Mouse (Mus musculus) hindbrain, postnatal 0 days (tissue): ENCODE data around the gene Chrnd. TPM values are rescaled to one million over a fixed set of nuclear protein-coding genes. Genes with fewer than 3 reads are reported as not detected.
A peak's percentile ranks its signal among the peaks of the same experiment; 100 is the strongest.

Experiments used
- ATAC-seq: fragments of 200-750 bp; cut with Nextera tagmentation; 2 replicates; pipeline ENCODE4 v1.8.0; 2017; ENCODE audit warnings: mild to moderate bottlenecking, moderate TSS enrichment, moderate library complexity
- DNase-seq: peaks from one replicate; pipeline ENCODE4 v3.0.0-alpha.2; 2015; ENCODE audit warnings: low spot score
- H3K27ac ChIP-seq: fragments of 300-500 bp; sonication (generic); 2 replicates; pipeline ENCODE4 v1.5.1; 2014; ENCODE audit warnings: mild to moderate bottlenecking
- H3K27me3 ChIP-seq: fragments of 300-500 bp; sonication (generic); 2 replicates; pipeline ENCODE4 v1.6.1; 2014; ENCODE audit warnings: low read length, mixed read lengths; ENCODE audit not compliant: insufficient read depth
- H3K36me3 ChIP-seq: fragments of 300-500 bp; sonication (generic); 2 replicates; pipeline ENCODE4 v1.6.1; 2014; ENCODE audit warnings: low read length, mixed read lengths; ENCODE audit not compliant: insufficient read depth
- H3K4me1 ChIP-seq: fragments of 300-500 bp; sonication (generic); 2 replicates; pipeline ENCODE4 v1.6.1; 2014; ENCODE audit warnings: antibody characterized with exemption, low read length, mixed read lengths; ENCODE audit not compliant: insufficient read depth
- H3K4me2 ChIP-seq: fragments of 300-500 bp; sonication (generic); 2 replicates; pipeline ENCODE4 v1.6.1; 2014; ENCODE audit warnings: low read depth, mild to moderate bottlenecking, low read length, moderate library complexity, mixed read lengths
- H3K4me3 ChIP-seq: fragments of 300-500 bp; sonication (generic); 2 replicates; pipeline ENCODE4 v1.5.1; 2014; ENCODE audit warnings: low read length
- H3K9ac ChIP-seq: fragments of 300-500 bp; sonication (generic); replicated peaks from 2 replicates; pipeline ENCODE4 v1.6.1; 2014; ENCODE audit warnings: mild to moderate bottlenecking, low read length, moderate library complexity, mixed read lengths
- H3K9me3 ChIP-seq: fragments of 300-500 bp; sonication (generic); 2 replicates; pipeline ENCODE4 v1.6.1; 2016; ENCODE audit warnings: low read length, mixed read lengths
- CTCF ChIP-seq: IDR thresholded peaks from 2 replicates; pipeline ENCODE4 v1.5.1; 2016; ENCODE audit warnings: antibody characterized with exemption, control low read depth, low read depth
- WGBS: fragments of 180-500 bp; shearing (Covaris S2); extraction: QIAGEN DNeasy Blood & Tissue Kit; methylation state at CpG from one replicate; pipeline ENCODE4 v1.1.7; 2014; 5-methylcytosine and 5-hydroxymethylcytosine counted together
- polyA plus RNA-seq: library from polyadenylated mRNA; unstranded; fragments of >200 nt; fragmentation: Nextera tagmentation; extraction: Ambion mirVana; gene quantifications from 2 replicates; pipeline ENCODE4 v1.2.1, GENCODE M21; 2015
- total RNA-seq: library from RNA; depleted of rRNA; stranded (reverse); fragments of >200 nt; gene quantifications from 2 replicates; pipeline ENCODE4 v1.2.3, GENCODE M21; 2014

The Chrnd gene
- total and polyA plus RNA-seq, 2 experiments from 2014 or later = not detected

GRCm38 (mm10) chr1:87183013-87183412 lies 7.4 kb upstream of the Chrnd start, which contains the start of gene Prss56:
Gene Prss56 (plus strand): TSS chr1:87183313.
- no peak for ATAC-seq
- Histone ChIP-seq H3K27ac (no peak within 1 kb of the TSS), H3K4me3 (no peak within 1 kb of the TSS), H3K9me3 (no peaks in the 10 kb centered on the region), H3K9ac (no peak within 1 kb of the TSS), H3K36me3 (no peaks in the 10 kb centered on the region), H3K27me3 (peaks cover 16% of the 10 kb centered on the region; the same call in 1 of the 2 replicates), H3K4me2 (no peak within 1 kb of the TSS), H3K4me1 (no peaks in the 10 kb centered on the region)
- DNase-seq = no peak
- 62% methylated on average over 9 of the region's 9 CpGs for WGBS
- no peak for TF ChIP-seq CTCF

GRCm38 (mm10) chr1:87183998-87184750 lies 6.2 kb upstream of the Chrnd start:
- no peak overlapping the region for H3K27ac ChIP-seq
- H3K4me1 ChIP-seq = no peaks in the 10 kb centered on the region
- no peak; the same call in 1 of the 2 replicates for TF ChIP-seq CTCF
- 35% methylated on average over 15 of the region's 15 CpGs for WGBS
- H3K36me3 ChIP-seq = no peaks in the 10 kb centered on the region
- H3K4me2 ChIP-seq = peak overlapping the region; percentile 34
- DNase-seq = peak; percentile 45
- H3K4me3 ChIP-seq = no peak overlapping the region
- peaks cover 25% of the 10 kb centered on the region; the same call in 1 of the 2 replicates for H3K27me3 ChIP-seq
- 0 out of 2 replicates have a peak, but pooled peaks have one; percentile 3 for ATAC-seq
- H3K9ac ChIP-seq = no peak overlapping the region
- H3K9me3 ChIP-seq = no peaks in the 10 kb centered on the region

DNA sequence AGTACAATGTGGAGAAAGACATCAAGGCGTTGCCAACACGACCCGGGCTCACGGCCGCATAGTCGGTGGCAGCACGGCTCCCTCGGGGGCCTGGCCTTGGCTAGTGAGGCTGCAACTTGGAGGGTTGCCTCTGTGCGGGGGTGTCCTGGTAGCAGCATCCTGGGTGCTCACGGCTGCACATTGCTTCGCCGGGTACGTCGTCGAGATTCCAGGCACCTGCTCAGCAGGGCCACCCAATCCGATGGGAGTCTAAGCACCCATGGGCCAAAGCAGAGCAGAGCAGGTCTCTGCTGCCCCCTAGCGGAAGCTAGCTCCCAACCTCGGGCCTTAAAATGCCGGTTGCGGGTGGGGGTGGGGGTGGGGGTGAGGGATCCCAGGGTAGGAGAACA lies 5.7 kb upstream of the Chrnd start:
- no peak overlapping the region for H3K4me3 ChIP-seq
- ATAC-seq = peak; percentile 46

GRCm38 (mm10) chr1:87185526-87185925 lies 4.9 kb upstream of the Chrnd start:
- Histone ChIP-seq H3K9ac (no peak overlapping the region), H3K4me3 (no peak overlapping the region)

More for the DNA sequence above, 5.7 kb upstream of the Chrnd start:
- DNase-seq = peak; percentile 81
- H3K4me1 ChIP-seq = no peaks in the 10 kb centered on the region
- H3K9me3 ChIP-seq = no peaks in the 10 kb centered on the region
- H3K36me3 ChIP-seq = no peaks in the 10 kb centered on the region
- peak overlapping the region; percentile 34 for H3K4me2 ChIP-seq
- no peak overlapping the region for H3K9ac ChIP-seq
- TF ChIP-seq CTCF = peak; percentile 75
- WGBS = 10% methylated on average over 20 of the region's 20 CpGs
- H3K27me3 ChIP-seq = peaks cover 25% of the 10 kb centered on the region; the same call in 1 of the 2 replicates
- H3K27ac ChIP-seq = no peak overlapping the region

GRCm38 (mm10) chr1:87186261-87187036 lies 4.0 kb upstream of the Chrnd start:
- H3K9ac ChIP-seq = peak overlapping the region; percentile 22; the same call in 1 of the 2 replicates
- peaks cover 25% of the 10 kb centered on the region; the same call in 1 of the 2 replicates for H3K27me3 ChIP-seq
- H3K4me3 ChIP-seq = peak overlapping the region; percentile 42
- ATAC-seq = peak; percentile 43
- peak overlapping the region; percentile 71 for H3K4me2 ChIP-seq
- no peak overlapping the region for H3K27ac ChIP-seq
- H3K4me1 ChIP-seq = no peaks in the 10 kb centered on the region
- DNase-seq = no peak
- TF ChIP-seq CTCF = no peak
- no peaks in the 10 kb centered on the region for H3K36me3 ChIP-seq
- WGBS = 3% methylated on average over 53 of the region's 54 CpGs
- no peaks in the 10 kb centered on the region for H3K9me3 ChIP-seq

More at GRCm38 (mm10) chr1:87185526-87185925, 4.9 kb upstream of the Chrnd start:
- no peak for TF ChIP-seq CTCF
- ATAC-seq = 0 out of 2 replicates have a peak, but pooled peaks have one; percentile 1
- Histone ChIP-seq H3K27ac (no peak overlapping the region), H3K4me1 (no peaks in the 10 kb centered on the region), H3K36me3 (no peaks in the 10 kb centered on the region), H3K27me3 (peaks cover 25% of the 10 kb centered on the region; the same call in 1 of the 2 replicates), H3K9me3 (no peaks in the 10 kb centered on the region), H3K4me2 (no peak overlapping the region)
- WGBS = 15% methylated on average over 13 of the region's 13 CpGs
- DNase-seq = no peak

- ATAC-seq (peak; percentile 39), DNase-seq (peak; percentile 91)
- H3K4me1 ChIP-seq = no peaks in the 10 kb centered on the region
- H3K27ac ChIP-seq = no peak overlapping the region
- peak; percentile 92 for TF ChIP-seq CTCF
- under 1% methylated on average over 15 of the region's 15 CpGs for WGBS
- peak overlapping the region; percentile 22; the same call in 1 of the 2 replicates for H3K9ac ChIP-seq
- peak overlapping the region; percentile 71 for H3K4me2 ChIP-seq
- H3K36me3 ChIP-seq = no peaks in the 10 kb centered on the region
- H3K9me3 ChIP-seq = no peaks in the 10 kb centered on the region
- H3K4me3 ChIP-seq = peak overlapping the region; percentile 42
- H3K27me3 ChIP-seq = peaks cover 25% of the 10 kb centered on the region; the same call in 1 of the 2 replicates
Observed at GRCm38 (mm10) chr1:87187037-87187355, 3.4 kb upstream of the Chrnd start.
